ENCODE assay signal across 8 mouse cellular contexts in the genomic region with DNA sequence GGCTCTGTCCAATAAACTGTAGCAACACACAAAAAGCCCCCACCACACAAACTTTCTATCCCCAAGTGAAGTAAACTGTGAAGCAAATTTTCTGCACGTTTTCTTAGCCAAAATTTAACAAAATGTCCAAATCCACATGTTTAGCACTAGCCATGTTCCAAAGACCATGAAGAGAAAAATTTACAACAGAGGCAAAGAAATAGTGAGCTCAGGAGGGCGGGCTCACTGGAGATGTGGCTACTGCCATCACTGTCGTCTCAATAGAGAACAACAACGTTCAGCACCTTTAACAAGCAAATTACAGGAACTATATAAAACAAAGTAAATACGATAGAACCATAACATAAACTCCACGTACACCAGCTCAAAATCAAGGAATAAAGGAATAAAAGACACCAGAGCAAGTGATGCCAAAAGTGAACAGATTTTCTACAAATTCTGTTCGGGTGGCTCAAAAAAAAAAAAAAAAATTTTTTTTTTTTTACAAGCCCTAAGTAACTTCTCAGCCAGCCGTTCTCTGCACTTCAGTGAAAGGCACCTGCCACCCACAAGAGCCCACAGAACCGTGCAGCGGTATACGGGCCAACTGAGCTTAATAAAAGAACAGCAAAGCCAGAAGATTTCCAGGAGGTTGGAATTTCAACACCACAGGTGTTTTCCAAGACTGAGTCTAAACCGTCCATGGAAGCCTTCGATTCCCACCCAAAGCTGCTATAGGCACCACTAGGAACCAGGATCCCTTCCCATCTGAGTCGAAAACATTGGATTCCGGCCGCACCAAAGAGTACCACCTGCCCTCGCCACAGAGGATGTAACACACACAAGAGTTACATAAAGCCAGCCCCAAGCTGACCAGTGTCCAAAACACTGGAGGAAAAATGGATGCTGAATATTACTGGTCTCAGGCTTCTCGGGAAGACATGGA. TPM values are rescaled to one million over a fixed set of nuclear protein-coding genes. Genes with fewer than 3 reads are reported as not detected.
A peak's percentile ranks its signal among the peaks of the same experiment; 100 is the strongest.
DNase-seq lines count a peak whose midpoint lies in the region; ATAC-seq and TF ChIP-seq lines count a peak whose summit lies in the region.

No protein-coding gene starts in this region.

- no peaks in the 10 kb centered on the region for H3K9me3 ChIP-seq in hindbrain, embryonic 16.5 days (ENCODE audit: control insufficient read depth, low read length)
- H3K9me3 ChIP-seq in midbrain, embryonic 11.5 days (ENCODE audit: control insufficient read depth, low read length), result no peaks in the 10 kb centered on the region

- peak overlapping the region; percentile 78 for H3K4me2 ChIP-seq in hindbrain, embryonic 16.5 days (ENCODE audit: low read length)
- peak overlapping the region; percentile 86 for H3K4me2 ChIP-seq in midbrain, embryonic 11.5 days

- DNase-seq in kidney, adult 2 months, result peak; percentile 25
- no peak for DNase-seq in kidney, postnatal 4 days
- peak; percentile 89 for DNase-seq in midbrain, embryonic 11.5 days (ENCODE audit: low spot score, missing footprints)
- DNase-seq in urinary bladder, adult 18-20 months (ENCODE audit: low spot score in 2 of 2), result no peak
- no peak for DNase-seq in yolk sac, embryonic 10.5 days (ENCODE audit: low spot score)
- no peak for DNase-seq in thymus, adult 18-20 months

- no peak for TF ChIP-seq CTCF in kidney, adult 2 months (conservative IDR thresholded peaks at IDR 0.05; ENCODE audit: insufficient read depth, insufficient read length, low read depth, low read length)
- TF ChIP-seq CTCF in cortical plate, adult 2 months (IDR thresholded peaks at IDR 0.05; ENCODE audit: extremely low read depth, insufficient read depth, low read length), result no peak

- peak overlapping the region; percentile 69 for H3K4me3 ChIP-seq in kidney, adult 2 months (ENCODE audit: insufficient read depth, low read depth, low read length)
- H3K4me3 ChIP-seq in cortical plate, adult 2 months (ENCODE audit: insufficient read depth, low read length), result peak overlapping the region; percentile 87
- H3K4me3 ChIP-seq in hindbrain, embryonic 16.5 days (ENCODE audit: low read length), result peak overlapping the region; percentile 94
- peak overlapping the region; percentile 77 for H3K4me3 ChIP-seq in midbrain, embryonic 11.5 days (ENCODE audit: low read depth, low read length)

- peak overlapping the region; percentile 66 for H3K27ac ChIP-seq in kidney, adult 2 months (ENCODE audit: insufficient read depth, low read depth, low read length)
- H3K27ac ChIP-seq in cortical plate, adult 2 months (ENCODE audit: insufficient read depth, low read length), result peak overlapping the region; percentile 100
- peak overlapping the region; percentile 100 for H3K27ac ChIP-seq in hindbrain, embryonic 16.5 days (ENCODE audit: low read depth, low read length)
- H3K27ac ChIP-seq in midbrain, embryonic 11.5 days (ENCODE audit: low read depth, low read length), result peak overlapping the region; percentile 22

- no peak for ATAC-seq in hindbrain, embryonic 16.5 days
- no peak for ATAC-seq in midbrain, embryonic 11.5 days (ENCODE audit: low FRiP score)

- TF ChIP-seq POLR2A in kidney, adult 2 months (IDR thresholded peaks at IDR 0.05; ENCODE audit: low read depth, low read length), result no peak
- no peak for TF ChIP-seq POLR2A in cortical plate, adult 2 months (IDR thresholded peaks at IDR 0.05; ENCODE audit: extremely low read depth, insufficient read depth, low read length)

- H3K9ac ChIP-seq in hindbrain, embryonic 16.5 days (ENCODE audit: low read depth, low read length), result peak overlapping the region; percentile 99
- H3K9ac ChIP-seq in midbrain, embryonic 11.5 days (ENCODE audit: low read length), result peak overlapping the region; percentile 100

- H3K27me3 ChIP-seq in kidney, adult 2 months (replicated peaks; ENCODE audit: control insufficient read depth, insufficient read depth, low read length), result no peaks in the 10 kb centered on the region
- no peaks in the 10 kb centered on the region for H3K27me3 ChIP-seq in hindbrain, embryonic 16.5 days (replicated peaks; ENCODE audit: control insufficient read depth, insufficient read depth, low read length)
- no peaks in the 10 kb centered on the region for H3K27me3 ChIP-seq in midbrain, embryonic 11.5 days (ENCODE audit: control insufficient read depth, insufficient read depth, low read length)

- WGBS in kidney, adult 2 months, result 47% methylated on average over 18 of the region's 18 CpGs
- 14% methylated on average over 18 of the region's 18 CpGs for WGBS in hindbrain, embryonic 16.5 days
- WGBS in midbrain, embryonic 11.5 days, result 30% methylated on average over 18 of the region's 18 CpGs

- no peaks in the 10 kb centered on the region for H3K36me3 ChIP-seq in kidney, adult 2 months (ENCODE audit: control insufficient read depth, insufficient read depth, low read length)
- H3K36me3 ChIP-seq in hindbrain, embryonic 16.5 days (ENCODE audit: control insufficient read depth, insufficient read depth, low read length), result no peaks in the 10 kb centered on the region
- H3K36me3 ChIP-seq in midbrain, embryonic 11.5 days (ENCODE audit: control insufficient read depth, insufficient read depth, low read length), result no peaks in the 10 kb centered on the region

- peaks cover 19% of the 10 kb centered on the region for H3K4me1 ChIP-seq in kidney, adult 2 months (ENCODE audit: control insufficient read depth, insufficient read depth, low read length)
- peaks cover 7% of the 10 kb centered on the region for H3K4me1 ChIP-seq in cortical plate, adult 2 months (ENCODE audit: control insufficient read depth, insufficient read depth, low read length)
- H3K4me1 ChIP-seq in hindbrain, embryonic 16.5 days (ENCODE audit: control insufficient read depth, insufficient read depth, low read depth, low read length), result peaks cover 32% of the 10 kb centered on the region
- peaks cover 37% of the 10 kb centered on the region for H3K4me1 ChIP-seq in midbrain, embryonic 11.5 days (ENCODE audit: control insufficient read depth, insufficient read depth, low read length)

RNA-seq across cellular contexts. Expression of gene Arhgap21, which starts 2.2 kb away (rescaled TPM):
- polyA plus RNA-seq in kidney, adult 2 months (2012; rRNA removed), result 9.5 and 11.3 TPM in 2 replicates
- polyA plus RNA-seq in cortical plate, adult 2 months (2012; rRNA removed), result 104 and 131 TPM in 2 replicates
- 24.7 and 30.3 TPM in 2 replicates for polyA plus RNA-seq in hindbrain, embryonic 16.5 days (2015; fragmentation: Nextera tagmentation; extraction: Ambion mirVana)
- 56.9 and 57.4 TPM in 2 replicates for polyA plus RNA-seq in midbrain, embryonic 11.5 days (2014; fragmentation: Nextera tagmentation; extraction: Ambion mirVana)

Comparison
In these comparisons a context has a peak if more than half of its experiments do, and no peak if none do; other contexts are left out.
1. DNase-seq: peak in kidney, adult 2 months (single experiment) and midbrain, embryonic 11.5 days (single experiment); none in kidney, postnatal 4 days (0 of 2), urinary bladder, adult 18-20 months (0 of 2), yolk sac, embryonic 10.5 days (single experiment) and thymus, adult 18-20 months (0 of 2).
2. H3K27ac ChIP-seq: peak in every context shown above with its lines; median percentile 100 in cortical plate, adult 2 months; 100 in hindbrain, embryonic 16.5 days; 66 in kidney, adult 2 months; 22 in midbrain, embryonic 11.5 days.
3. Peak in every context shown above with its lines, with median percentiles within 50 percentile points of each other: H3K4me3 ChIP-seq.